Mouse (Mus musculus) embryonic stem cell, embryonic (primary cell): ENCODE results near the gene Sf3a1.
"Not testable (repeated sequence)": the region's sequence is repeated elsewhere in the genome, so short reads cannot be mapped to it uniquely, and the experiment has no call there.

Experiments
- CTCF ChIA-PET, 4 experiments: fragments of 300-600 bp in 2 of 4; fragments of 350-600 bp in 2 of 4; sonication (Branson Sonifier 250); formaldehyde crosslinking; loops; one replicate each; lab custom pipeline; 2022; ENCODE audit warnings: inconsistent platforms in 2 of 4; lab: Charles Lee
- POLR2A ChIA-PET, 4 experiments: fragments of 300-600 bp in 2 of 4; fragments of 350-600 bp in 2 of 4; sonication (Branson Sonifier 250); formaldehyde crosslinking; loops; one replicate each; lab custom pipeline; 2022; ENCODE audit warnings: antibody characterized with exemption in 4 of 4, inconsistent platforms in 1 of 4; lab: Charles Lee

Sf3a1 gene

DNA sequence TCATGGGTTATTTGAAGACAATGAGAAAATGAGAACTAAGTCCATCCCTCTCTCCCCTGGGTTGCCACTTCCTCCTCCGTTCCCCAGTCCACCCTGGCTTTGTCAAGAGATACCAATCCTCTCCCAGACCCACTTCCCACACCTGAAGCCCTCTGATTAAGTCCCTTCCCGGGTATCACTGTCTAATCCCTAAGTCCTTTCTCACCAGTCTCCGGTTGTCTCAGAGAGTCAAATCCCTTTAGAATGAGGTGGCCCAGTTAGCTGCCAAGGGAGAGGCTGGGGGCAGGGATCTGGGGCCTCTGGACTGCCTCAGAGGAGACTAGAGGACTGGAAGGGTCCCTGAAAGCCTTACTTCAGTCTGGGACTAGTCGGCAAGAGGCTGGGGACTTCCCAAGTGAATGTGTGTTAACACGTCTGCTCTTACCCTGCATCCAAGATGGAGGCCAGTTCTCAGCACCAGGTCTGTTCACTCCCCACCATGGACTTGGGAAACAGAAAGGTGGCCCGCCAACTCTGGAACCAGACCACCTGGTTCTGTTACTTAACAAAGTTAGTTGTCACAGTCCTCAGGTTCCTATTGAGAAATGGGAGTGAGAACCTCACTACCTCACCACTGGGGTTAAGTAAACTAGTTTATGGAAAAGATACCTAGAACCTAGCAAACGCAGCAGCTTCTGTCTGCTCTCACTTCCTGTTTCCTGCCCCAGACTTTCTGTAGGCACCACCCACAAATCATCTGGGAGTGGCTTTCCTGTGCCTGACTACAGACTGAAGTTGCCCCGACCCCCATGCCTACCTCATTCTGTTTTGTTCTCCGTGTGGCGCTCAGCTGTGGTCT is 37.2 kb upstream of the Sf3a1 start, which contains the start of gene Sec14l2:
Sec14l2 (minus strand) TSS at position 674 of the 838 bp plus-strand sequence.
- ChIA-PET CTCF (interaction anchor here (0.6 to 2.1 kb wide), 26 partner anchors 8 to 259 kb away, joined by 3 to 10 read pairs (median 4); partner anchors contain the start of genes Rnf215 (in 3 of the 4), Castor1 (in 1 of the 4), Gal3st1 (in 1 of the 4) and Osbp2 (in 1 of the 4)), POLR2A (interaction anchor here in 3 of 4 experiments (0.6 to 2.8 kb wide), 31 partner anchors 9 to 726 kb away, joined by 3 to 19 read pairs (median 4); partner anchors contain the start of genes Tbc1d10a (in 3 of the 3), Rnf215 (in 2 of the 3), Mtfp1 (in 1 of the 3) and Sf3a1 (in 1 of the 3))

DNA sequence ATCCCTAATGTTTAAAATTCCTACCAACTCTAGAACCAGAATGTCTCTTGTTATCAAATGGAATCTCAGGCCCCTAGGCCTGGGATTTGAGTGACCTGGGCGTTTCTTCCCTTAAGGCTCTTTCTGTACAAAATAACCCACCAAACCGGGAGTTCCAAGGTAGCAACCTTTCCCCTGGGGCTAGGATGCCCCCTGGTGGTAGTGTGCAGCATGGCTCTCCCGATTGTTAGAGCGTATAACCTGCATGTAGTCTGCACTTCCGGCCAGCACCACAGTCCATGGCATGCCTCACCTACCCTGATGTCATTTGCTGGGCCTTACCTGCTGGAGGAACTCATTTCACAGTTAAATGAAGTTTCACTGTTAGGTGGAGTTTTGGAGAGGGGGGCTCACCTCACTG is 36.2 kb upstream of the Sf3a1 start:
- ChIA-PET CTCF (interaction anchor here in 3 of 4 experiments (0.6 to 2.1 kb wide), 17 partner anchors 9 to 792 kb away, joined by 3 to 10 read pairs (median 4); partner anchors contain the start of genes Rnf215 (in 3 of the 3), Gal3st1 (in 1 of the 3) and Osbp2 (in 1 of the 3)), POLR2A (interaction anchor here in 2 of 4 experiments (0.6 to 2.6 kb wide), 22 partner anchors 8 to 531 kb away, joined by 3 to 11 read pairs (median 4); partner anchors contain the start of genes Rnf215 (in 2 of the 2), Tbc1d10a (in 2 of the 2), Mtfp1 (in 1 of the 2) and Sf3a1 (in 1 of the 2))

- POLR2A ChIA-PET = no interaction called here
- CTCF ChIA-PET = no interaction called here
These were observed 33.1 kb upstream of the Sf3a1 start for GRCm38 (mm10) chr11:4127059-4127458.

DNA sequence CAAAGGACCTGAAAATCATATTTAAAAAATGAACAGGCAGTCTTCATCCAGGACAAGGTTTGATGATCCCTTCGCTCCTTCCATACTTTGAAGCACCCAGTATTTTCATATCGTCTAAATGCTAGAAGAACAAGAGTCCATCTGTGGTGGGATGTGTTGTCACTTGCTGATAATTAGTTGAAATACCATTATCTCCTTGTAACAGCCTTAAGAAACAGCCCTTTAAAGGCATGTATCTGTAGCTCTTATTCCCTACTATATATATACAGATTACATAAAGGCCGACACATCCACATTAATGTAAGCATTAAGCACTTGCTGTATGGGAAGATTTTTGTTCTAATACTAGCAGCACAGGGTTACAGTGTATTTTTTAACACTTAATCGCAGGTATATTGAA is 31.7 kb upstream of the Sf3a1 start:
- POLR2A ChIA-PET = interaction anchor here in 1 of 4 experiments (2.8 kb wide), 1 partner anchor 10 kb away, joined by 8 read pairs; no protein-coding TSS in a partner anchor

DNA sequence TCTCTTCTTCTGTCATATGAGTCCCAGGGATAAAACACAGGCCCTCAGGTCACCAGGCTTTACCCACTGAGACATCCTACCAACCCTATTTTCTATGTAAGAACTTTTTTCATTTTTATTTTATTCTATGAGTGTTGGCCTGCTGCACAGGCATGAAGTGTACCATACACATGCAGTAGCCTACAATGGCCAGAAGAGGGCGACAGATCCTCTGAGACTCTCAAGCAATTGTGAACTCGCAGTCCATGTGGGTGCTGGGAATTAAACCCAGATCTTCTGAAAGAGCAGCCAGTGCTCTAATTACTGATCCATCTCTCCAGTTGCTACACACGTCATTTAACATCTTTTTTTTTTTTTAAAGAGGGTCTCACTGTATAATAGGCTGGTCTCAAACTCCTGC is 26.7 kb upstream of the Sf3a1 start:
- CTCF ChIA-PET = interaction anchor here in 3 of 4 experiments (0.7 to 2.6 kb wide), 11 partner anchors 10 to 291 kb away, joined by 3 to 16 read pairs (median 9); partner anchors contain the start of genes Castor1 (in 1 of the 3) and Sec14l2 (in 1 of the 3)
- POLR2A ChIA-PET = interaction anchor here in 1 of 4 experiments (2.0 kb wide), 1 partner anchor 11 kb away, joined by 10 read pairs; the partner anchor contains the start of gene Sec14l2

More for the DNA sequence above, 31.7 kb upstream of the Sf3a1 start:
- CTCF ChIA-PET = not testable (repeated sequence)

DNA sequence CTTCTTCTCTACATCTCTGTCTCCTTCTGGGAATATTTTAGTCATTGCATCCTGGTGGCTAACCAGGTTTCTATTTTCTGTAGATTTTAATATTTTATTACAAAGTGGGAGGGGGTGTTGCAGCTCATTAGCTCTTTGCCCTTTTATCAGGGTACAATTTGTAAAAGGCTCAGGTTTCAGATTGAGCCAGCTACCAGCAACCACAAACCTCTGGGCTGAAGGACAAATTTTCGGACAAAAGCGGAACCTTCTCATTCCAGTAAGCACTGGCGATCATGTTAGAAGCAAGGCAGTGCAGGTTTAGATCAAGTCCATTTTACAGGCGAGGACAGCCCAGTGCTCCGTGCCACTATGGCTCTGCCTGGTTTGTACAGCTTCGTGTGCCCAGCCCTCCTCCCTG is 25.8 kb upstream of the Sf3a1 start:
- CTCF ChIA-PET = interaction anchor here (0.5 to 2.7 kb wide), 68 partner anchors 9 to 385 kb away, joined by 3 to 42 read pairs (median 4); partner anchors contain the start of genes Sec14l2 (in 3 of the 4), Tbc1d10a (in 2 of the 4), Castor1 (in 1 of the 4) and Ccdc157 (in 1 of the 4)
- POLR2A ChIA-PET = interaction anchor here in 3 of 4 experiments (0.6 to 2.1 kb wide), 24 partner anchors 9 to 745 kb away, joined by 3 to 11 read pairs (median 4); partner anchors contain the start of genes Sec14l2 (in 3 of the 3), Tbc1d10a (in 3 of the 3), Castor1 (in 1 of the 3) and Mtmr3 (in 1 of the 3)

DNA sequence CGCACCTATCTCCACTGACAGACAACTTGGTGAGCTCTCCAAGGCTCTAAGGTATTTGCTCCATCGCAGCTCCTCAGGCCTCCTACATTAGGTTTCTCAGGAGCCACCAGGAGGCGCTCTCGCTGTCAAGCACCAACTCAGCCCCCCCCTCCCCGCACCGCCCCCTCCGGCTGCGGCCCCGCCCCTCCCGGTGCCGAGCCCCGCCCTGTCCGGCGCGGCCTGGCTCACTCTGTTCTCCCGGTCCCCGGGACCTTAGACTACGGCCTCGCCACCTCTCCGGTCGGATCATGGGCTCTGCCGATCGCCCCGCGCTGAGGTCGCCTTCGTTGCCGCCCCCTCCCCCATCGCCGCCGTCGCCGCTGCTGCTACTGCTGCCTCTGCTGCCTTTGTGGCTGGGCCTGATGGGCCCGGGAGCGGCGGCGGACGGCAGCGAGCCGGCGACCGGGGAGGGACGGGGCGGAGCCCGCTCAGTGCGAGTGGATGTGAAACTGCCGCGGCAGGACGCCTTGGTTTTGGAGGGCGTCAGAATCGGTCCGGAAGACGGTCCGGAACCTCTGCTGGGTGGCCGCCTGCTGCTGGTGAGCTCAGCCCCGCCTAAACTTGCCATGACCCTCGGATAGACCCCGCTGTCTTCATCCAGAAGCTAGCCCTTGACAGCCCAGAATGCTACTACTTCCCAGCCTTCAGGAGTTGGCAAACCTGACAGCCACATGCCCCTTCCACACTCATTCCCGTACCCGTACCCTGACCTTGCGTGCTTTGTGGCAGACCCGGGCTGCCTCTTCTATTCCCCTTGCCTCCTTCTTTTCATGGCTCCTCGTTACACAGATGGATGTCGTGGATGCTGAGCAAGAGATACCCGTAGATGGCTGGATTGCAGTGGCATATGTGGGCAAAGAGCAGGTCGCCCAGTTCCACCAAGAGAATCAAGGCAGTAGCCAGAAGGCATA is 24.9 kb upstream of the Sf3a1 start, which contains the start of gene Rnf215:
Rnf215 (plus strand) TSS at position 217 of the 950 bp plus-strand sequence.
- POLR2A ChIA-PET = interaction anchor here in 3 of 4 experiments (0.6 to 2.1 kb wide), 29 partner anchors 9 to 744 kb away, joined by 3 to 11 read pairs (median 4); partner anchors contain the start of genes Sec14l2 (in 3 of the 3), Tbc1d10a (in 3 of the 3), Castor1 (in 1 of the 3) and Mtmr3 (in 1 of the 3)
- CTCF ChIA-PET = interaction anchor here (0.5 to 2.7 kb wide), 69 partner anchors 8 to 1362 kb away, joined by 3 to 42 read pairs (median 4); partner anchors contain the start of genes Sec14l2 (in 3 of the 4), Tbc1d10a (in 2 of the 4), Castor1 (in 1 of the 4) and Ccdc157 (in 1 of the 4)

GRCm38 (mm10) chr11:4138964-4139363 is 21.2 kb upstream of the Sf3a1 start:
- ChIA-PET POLR2A (interaction anchor here in 3 of 4 experiments (0.6 to 2.4 kb wide), 7 partner anchors 14 to 850 kb away, joined by 3 to 6 read pairs (median 5); partner anchors contain the start of gene Tbc1d10a (in 1 of the 3)), CTCF (interaction anchor here in 2 of 4 experiments (1.1 to 1.5 kb wide), 2 partner anchors 80 to 122 kb away, joined by 4 read pairs; no protein-coding TSS in a partner anchor)

DNA sequence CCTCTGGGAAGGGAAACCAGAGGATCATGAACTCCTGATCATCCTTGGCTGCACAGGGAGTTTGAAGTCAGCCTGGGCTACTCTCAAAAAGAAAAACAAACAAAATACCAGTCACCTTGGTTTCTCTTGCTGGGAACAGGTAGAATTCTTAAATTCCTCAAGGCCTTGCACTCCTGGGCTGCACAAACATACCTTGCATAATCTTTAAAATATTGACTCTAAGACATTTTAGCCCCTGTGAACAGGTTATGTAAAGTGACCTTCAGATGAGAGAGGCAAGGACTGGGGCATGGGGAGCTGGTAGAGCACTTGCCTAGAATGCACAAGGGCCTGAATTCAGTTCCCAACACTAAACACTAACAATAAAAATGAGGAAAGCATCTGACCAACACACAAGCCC is 18.6 kb upstream of the Sf3a1 start:
- POLR2A ChIA-PET = interaction anchor here in 2 of 4 experiments (0.8 to 1.1 kb wide), 2 partner anchors 19 to 129 kb away, joined by 3 to 4 read pairs; no protein-coding TSS in a partner anchor

DNA sequence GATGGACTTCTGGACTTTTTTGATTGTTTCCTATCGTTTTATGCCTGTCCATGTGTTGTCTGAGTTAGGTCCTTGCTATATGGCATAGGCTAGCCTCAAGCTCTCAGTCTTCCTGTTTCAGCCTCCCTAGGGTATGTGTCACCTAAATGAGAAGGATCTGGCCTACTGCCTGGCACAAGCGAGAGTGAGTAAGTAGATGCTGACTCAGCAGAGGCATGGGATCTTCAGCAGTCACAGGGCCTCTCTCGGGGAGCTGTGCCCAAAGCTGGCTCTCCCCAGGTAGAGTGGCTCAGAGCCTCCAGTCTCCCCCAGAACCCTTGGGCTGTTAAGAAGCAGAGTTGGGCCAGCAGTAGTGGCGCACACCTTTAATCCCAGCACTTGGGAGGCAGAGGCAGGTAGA is 17.8 kb upstream of the Sf3a1 start:
- POLR2A ChIA-PET = interaction anchor here in 1 of 4 experiments (0.8 to 1.6 kb wide), 3 partner anchors 18 to 44 kb away, joined by 4 to 5 read pairs (median 4); partner anchors contain the start of gene Tbc1d10a
- CTCF ChIA-PET = interaction anchor here in 1 of 4 experiments (1.2 kb wide), 1 partner anchor 62 kb away, joined by 3 read pairs; no protein-coding TSS in a partner anchor

More for the DNA sequence above, 18.6 kb upstream of the Sf3a1 start:
- CTCF ChIA-PET = no interaction called here

- ChIA-PET CTCF (interaction anchor here (0.6 to 3.4 kb wide), 8 partner anchors 8 to 829 kb away, joined by 3 to 16 read pairs (median 4); partner anchors contain the start of genes Rnf215 (in 2 of the 4) and Sec14l2 (in 1 of the 4)), POLR2A (interaction anchor here in 2 of 4 experiments (0.6 to 1.6 kb wide), 12 partner anchors 9 to 451 kb away, joined by 3 to 10 read pairs (median 4); partner anchors contain the start of genes Tbc1d10a (in 2 of the 2), Ccdc157 (in 1 of the 2), Rnf215 (in 1 of the 2) and Sf3a1 (in 1 of the 2))
These were observed 16.7 kb upstream of the Sf3a1 start for GRCm38 (mm10) chr11:4143281-4144062.

DNA sequence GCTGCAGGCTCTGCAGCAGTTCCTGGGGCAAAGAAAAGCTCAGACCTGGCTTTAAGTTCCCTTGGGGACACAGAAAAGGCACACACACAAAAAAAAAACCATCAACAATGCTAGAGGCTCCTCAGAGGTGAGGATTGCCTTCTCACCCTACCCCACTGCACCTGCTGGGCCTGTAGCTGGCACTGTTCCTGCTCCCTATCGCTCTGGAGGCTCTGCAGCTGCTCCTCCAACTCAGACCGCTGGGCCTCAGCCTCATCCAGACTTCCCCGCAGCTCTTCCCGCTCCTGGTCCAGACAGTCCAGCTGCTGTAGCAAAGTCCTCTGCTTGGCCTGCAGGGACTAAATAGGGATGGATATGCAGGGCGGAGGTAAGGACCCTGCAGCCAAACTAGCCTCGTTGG is 13.8 kb upstream of the Sf3a1 start:
- POLR2A ChIA-PET = interaction anchor here in 1 of 4 experiments (1.4 to 2.2 kb wide), 3 partner anchors 11 to 71 kb away, joined by 3 to 7 read pairs (median 5); partner anchors contain the start of genes Castor1 and Rnf215
- CTCF ChIA-PET = interaction anchor here in 2 of 4 experiments (0.5 to 1.2 kb wide), 5 partner anchors 12 to 688 kb away, joined by 3 to 4 read pairs (median 4); partner anchors contain the start of gene Sec14l2 (in 1 of the 2)

GRCm38 (mm10) chr11:4147098-4147497 is 13.1 kb upstream of the Sf3a1 start:
- POLR2A ChIA-PET = interaction anchor here in 1 of 4 experiments (0.8 to 2.2 kb wide), 5 partner anchors 12 to 95 kb away, joined by 3 to 7 read pairs (median 3); partner anchors contain the start of genes Castor1 and Rnf215
- CTCF ChIA-PET = interaction anchor here in 2 of 4 experiments (0.6 to 1.2 kb wide), 3 partner anchors 24 to 826 kb away, joined by 3 to 4 read pairs (median 3); partner anchors contain the start of gene Sec14l2 (in 1 of the 2)

- CTCF ChIA-PET = interaction anchor here in 3 of 4 experiments (0.6 to 1.0 kb wide), 3 partner anchors 14 to 501 kb away, joined by 3 to 5 read pairs (median 3); partner anchors contain the start of gene Rnf215 (in 1 of the 3)
- POLR2A ChIA-PET = interaction anchor here in 3 of 4 experiments (1.1 to 1.3 kb wide), 3 partner anchors 12 to 16 kb away, joined by 3 to 4 read pairs (median 3); partner anchors contain the start of genes Ccdc157 (in 1 of the 3) and Sf3a1 (in 1 of the 3)
These were observed 12.0 kb upstream of the Sf3a1 start for GRCm38 (mm10) chr11:4148120-4148519.
